Mouse (Mus musculus) induced T-regulatory cell, adult 2 months (primary cell): ENCODE results near the gene Tmem125.
"Not testable (repeated sequence)": the region's sequence is repeated elsewhere in the genome, so short reads cannot be mapped to it uniquely, and the experiment has no call there.

Source experiments
- DNase-seq: peaks from one replicate; pipeline ENCODE4 v3.0.0-alpha.2; 2012; ENCODE audit warnings: low read depth

Gene Tmem125

DNA sequence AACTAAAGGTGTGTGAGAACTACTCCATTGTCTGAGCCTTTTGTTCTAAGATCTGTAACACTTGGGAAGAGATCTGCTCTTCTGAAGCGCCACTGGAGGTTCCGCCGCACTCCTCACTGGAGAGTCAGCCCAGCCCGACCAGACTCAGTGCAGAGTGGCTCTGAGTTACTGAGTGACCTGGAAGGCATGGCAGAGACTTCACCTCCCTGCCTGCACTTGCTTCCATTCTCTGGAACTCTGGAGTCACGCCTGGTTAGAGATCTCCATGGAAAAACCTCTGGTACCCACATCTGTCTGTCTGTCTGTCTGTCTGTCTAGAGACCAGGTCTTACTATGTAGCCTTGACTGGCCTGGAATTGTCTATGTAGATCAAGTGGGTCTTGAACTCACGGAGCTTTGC lies 8.2 kb downstream of the Tmem125 start:
- DNase-seq: no peak

DNA sequence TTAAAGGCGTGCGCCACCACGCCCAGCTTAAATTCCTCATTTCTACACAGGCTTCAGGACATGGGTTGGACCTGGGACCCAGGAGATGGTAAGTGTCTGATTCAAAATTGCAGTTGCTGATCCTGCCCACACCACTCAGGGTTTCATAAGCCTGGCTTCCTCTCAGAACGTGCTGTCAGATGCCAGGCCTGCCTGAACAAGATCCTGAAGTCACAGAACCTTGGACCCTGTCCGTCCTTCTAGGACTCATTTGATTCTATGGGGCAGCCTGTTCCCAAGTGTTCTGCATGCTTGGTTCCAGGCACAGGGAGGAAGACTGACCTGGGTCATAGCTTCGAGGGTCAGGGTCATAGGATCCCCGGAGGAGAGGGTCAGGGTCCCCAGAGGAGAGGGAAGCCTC lies 10.2 kb downstream of the Tmem125 start:
- DNase-seq: no peak

DNA sequence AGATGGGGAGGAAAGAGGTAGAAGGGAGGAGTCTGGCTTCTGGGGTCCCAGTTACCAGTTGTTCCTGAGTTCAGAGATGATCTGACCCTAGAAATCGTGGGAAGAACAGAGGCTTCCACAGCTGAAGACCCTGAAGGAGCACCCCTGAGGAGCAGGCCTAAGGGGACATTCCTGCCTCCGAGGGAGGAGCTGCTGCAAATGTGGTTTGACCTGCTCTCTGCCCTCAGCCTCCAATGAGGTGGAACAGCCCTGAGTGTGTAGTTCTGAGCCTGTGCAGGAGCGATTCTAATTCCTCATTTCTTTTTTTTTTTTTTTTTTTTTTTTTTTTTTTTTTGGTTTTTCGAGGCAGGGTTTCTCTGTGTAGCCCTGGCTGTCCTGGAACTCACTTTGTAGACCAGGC lies 10.7 kb downstream of the Tmem125 start:
- DNase-seq: no peak

DNA sequence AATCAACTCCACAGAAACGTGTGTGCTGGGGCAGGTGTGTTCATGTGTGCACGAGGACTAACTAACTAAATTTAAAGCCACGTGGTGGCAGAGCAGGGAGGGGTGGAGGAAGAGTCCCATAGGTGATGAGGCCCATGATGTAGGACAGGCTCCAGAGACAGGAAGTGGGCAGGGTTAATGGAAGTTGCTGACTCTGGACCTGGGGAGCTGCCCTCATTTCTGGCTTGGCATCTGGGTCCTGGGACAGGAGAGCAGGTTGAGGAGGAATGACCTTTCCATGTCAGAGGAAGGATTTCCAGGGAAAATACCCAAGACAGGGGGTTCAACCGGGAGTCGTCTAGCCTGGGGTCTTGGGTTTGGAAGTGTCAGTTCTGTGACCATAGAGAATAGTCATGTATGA lies 11.2 kb downstream of the Tmem125 start:
- DNase-seq: no peak

DNA sequence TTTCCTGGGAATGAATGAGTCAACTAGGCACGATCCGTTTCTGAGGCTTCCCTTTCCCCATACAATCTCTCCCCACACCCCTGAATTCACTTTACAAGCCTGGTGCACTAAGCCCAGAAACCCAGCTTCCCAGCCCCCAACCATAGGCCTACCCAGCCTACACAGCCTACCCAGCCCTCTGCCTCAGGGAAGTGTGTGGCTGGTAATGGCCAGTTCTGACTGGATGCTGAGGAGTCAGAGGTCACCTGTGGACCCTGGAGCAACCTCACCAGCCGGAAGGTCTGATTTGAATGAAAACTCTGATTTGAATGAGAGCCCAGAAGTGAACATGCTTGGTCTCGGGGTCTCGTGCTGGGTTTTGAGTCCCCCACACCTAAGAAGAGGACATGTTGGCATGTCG lies 16.1 kb downstream of the Tmem125 start:
- DNase-seq: no peak

DNA sequence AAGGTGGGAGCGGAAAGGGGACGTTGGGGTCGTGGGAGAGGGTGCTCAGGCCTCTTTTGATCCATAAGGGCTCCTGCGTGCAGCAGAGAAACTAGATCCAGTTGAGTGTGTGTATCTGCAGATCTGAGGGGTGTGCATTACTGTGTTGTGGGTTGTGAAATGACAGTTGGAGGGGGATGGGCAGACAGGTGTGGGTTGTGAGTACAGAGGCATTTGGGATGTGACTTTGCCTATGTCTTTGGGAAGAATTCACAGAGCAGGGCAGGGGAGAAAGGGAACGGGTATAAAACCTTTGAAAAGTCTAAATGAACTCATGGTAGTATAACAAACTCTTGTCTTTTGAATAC lies 16.5 kb downstream of the Tmem125 start:
- no peak for DNase-seq

DNA sequence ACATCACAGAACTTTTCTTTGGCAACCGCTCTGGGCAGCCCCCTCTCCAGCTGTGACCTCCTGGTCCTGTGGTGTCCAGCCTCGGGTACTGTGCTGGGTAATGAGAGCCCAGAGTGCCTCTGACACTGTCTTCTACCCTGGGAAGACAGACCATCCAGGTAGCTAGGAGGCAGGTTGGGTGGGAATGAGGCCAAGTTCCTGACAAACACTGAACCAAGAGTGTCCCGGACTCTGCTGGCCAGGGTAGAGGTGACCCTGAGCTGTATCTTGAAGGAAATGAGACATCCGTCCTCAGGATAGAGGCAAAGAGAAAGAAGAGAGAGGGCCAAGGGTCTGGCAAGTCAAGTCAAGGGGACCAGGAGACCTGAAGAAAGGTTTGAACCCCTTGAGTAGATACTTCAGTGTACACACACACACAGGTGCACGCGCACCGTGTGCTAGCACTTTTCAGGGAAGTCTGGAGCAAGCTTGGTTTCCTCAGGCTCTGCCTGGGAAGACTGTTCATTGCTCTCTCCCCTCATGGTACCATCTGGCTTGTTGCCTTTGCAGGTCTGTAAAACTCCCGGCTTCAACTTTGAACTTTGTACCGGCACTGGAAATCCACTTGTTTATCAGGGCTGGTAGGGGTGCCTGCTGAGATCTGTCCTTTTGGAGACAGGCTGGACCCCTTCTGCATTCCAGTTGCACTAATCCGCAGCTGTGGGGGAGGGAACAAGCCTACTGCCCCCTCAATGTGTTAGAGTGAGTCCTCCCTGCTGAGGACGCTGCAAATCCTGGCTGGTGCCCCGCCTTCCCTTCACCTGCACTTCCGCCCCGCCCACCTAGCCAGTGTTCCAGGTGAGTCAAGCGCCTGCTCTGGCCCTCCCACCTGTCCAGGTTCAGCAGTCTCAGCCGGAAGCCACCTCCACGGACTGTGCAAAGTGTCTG lies 17.2 kb downstream of the Tmem125 start, which contains the start of gene 2610528J11Rik:
Gene 2610528J11Rik (plus strand): TSS at position 592 of the 927 bp plus-strand sequence.
- DNase-seq: no peak

DNA sequence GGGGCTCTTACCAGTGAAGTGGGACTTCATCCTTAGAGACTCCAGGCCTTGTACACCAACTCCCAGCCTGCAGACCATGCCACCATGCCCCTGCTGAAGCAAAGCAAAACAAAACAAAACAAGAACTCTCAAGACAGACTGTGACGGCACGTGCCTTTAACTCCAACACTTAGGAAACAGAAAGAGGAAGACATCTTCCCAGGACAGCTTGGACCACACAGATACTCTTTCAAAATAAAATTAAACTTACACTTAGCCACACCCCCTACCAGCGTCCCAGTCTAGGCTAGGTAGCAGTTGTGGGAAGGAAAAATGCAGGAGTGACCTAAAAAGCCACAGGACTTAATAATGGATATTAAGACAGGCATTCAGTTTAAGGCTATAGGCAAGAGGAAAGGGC lies 18.1 kb downstream of the Tmem125 start:
- DNase-seq: no peak

DNA sequence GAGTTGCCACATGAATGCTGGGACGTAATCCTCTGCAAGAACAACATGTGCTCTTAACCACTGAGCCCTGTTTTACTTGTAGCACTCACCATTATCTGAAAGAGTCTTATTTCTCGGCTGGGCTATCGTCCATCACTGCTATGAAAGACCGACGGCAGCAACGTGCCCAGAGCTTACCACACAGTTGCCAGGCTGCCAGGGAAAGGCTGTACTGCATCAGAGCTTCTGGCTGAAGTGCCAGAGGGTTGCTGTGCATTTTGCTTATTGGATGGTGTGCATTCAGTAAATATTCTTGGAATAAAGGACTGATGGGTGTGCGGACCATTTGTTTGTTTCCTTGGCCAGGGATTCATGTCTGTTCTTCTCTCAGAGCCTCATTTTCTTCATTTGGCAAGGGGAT lies 19.9 kb downstream of the Tmem125 start:
- DNase-seq: no peak

DNA sequence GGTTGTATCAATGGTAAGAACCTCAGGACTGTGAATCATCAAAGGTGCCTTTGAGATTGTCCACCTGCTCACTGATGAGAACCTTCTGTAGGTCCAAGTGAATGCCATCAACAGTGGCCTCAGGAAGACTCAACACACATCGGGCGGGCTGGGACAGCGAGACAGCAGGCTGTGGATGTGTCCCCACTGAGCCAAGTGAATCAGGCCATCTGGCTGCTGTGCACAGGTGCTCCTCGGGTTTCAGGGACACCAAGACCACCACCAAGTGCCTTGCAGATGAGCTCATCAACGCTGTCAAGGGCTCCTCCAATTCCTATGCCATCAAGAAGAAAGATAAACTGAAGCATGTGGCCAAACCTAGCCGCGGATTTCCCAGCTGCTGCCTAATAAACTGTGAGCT lies 21.6 kb downstream of the Tmem125 start:
- DNase-seq: no peak

DNA sequence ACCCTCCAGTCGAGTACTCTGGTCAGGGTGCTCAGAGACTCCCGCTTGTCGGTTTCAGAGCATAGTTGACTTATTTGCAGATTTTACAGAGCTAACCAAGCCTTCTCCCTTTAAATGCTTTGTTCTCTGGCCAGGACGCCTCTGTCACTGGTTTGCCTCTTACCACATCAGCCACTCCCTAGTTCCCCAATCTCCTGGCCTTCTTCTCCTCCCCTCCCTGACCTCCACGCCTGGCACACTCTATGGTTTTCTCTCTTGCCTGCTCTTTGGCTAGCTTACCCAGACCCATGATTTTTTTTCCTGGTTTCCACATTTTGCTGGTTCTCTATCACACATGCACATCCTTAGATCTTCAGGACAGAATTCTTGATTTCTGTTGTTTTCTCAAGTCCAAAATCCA lies 25.6 kb downstream of the Tmem125 start:
- no peak for DNase-seq

DNA sequence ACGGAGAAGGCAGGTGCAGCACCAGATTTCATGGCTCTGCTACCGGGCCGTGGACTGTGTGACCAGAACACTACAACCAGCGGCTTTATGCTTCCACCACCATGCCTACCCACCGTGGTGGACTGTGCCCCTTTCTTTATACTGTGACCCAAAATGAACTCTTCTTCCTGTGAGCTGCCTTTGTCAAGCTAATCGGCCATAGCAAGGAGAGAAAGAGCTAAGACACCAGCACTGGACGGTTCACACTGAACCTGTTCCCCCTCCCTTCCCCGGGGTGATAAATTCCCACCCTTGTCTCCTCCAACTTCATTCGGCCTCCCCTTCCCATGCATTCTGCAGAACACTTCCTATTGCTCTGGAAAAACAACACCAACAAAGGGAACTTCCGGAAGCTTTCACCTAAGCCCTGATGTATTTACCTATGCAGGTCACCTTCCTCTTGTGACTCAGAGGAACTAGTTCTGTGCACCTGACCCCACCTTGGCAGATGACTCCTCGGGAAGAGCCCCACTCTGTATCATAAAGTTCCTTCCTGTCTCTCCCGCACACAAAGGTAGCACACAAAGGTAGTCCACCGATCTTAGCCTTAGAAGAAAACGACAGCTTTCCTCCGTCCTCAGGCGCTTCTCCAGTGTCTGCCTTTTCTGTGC lies 26.2 kb downstream of the Tmem125 start:
- DNase-seq: no peak

DNA sequence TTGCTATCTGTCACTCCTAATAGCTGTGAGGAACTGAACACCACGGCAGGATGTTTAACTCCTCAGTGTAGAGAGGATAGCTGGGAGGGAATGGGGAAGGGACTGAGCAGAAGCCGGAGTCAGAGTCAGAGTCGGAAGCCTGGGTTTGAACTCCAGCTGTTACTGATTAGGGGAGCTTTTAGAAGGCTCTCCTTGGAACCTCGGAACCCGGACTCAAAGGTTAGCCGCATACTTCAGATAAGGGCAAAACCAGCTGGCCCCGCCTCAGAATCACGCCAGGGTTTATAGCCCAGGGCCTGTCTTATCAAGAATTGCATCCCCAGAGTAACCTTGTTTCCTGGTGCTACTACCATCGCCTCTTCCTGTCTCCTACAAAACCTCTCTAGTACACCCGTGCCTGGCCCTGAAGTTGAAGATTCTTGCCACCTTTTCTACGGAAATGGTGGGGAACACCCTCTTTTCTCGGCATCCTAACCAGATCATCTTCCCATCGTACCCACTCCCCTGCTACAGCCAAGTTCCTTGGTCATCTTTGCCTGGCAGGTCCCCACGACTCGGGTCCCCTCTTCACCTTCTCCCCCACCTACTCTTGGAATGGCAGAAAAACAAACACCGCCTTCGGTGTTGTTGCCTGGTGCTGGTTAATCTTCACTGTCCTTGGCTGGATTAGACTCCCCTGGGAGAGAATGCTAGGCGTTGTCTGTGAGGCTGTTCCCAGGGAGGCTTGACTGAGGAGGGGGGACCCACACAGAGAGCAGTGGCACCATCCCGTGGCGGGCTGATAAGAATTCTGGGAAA lies 26.9 kb downstream of the Tmem125 start:
- DNase-seq: no peak

DNA sequence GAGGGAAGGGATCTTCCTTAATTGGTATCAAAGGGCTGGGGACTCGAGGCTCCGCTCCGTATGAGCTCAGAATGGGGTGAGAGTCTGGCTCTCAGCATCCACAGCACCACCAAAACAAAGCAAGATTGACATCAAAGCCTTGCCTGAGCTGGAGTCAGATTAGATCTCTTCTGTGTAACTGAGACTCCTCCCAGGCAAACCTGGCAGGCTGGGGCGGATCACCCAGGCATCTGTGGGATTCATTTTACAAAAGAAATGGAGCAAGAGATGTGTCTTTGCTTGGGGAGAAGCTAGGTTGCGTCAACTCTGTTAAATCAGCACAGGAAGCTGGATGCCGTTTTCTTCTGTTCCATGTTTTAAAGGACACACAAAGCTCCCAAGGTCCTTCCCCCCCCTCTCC lies 34.8 kb downstream of the Tmem125 start:
- no peak for DNase-seq

DNA sequence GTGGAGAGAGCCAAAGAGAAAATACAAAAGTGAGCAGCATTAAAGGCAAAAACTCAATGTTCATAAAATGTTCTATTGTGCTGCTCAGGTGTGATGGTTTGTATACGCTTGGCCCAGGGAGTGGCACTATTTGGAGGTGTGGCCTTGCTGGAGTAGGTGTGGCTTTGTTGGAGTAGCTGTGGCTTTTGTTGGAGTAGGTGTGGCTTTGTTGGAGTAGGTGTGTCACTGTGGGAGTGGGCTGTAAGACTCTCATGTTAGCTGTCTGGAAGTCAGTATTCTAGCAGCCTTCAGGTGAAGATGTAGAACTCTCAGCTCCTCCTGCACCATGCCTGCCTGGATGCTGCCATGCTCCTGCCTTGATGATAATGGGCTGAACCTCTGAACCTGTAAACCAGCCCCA lies 36.7 kb downstream of the Tmem125 start:
- not testable (repeated sequence) for DNase-seq

DNA sequence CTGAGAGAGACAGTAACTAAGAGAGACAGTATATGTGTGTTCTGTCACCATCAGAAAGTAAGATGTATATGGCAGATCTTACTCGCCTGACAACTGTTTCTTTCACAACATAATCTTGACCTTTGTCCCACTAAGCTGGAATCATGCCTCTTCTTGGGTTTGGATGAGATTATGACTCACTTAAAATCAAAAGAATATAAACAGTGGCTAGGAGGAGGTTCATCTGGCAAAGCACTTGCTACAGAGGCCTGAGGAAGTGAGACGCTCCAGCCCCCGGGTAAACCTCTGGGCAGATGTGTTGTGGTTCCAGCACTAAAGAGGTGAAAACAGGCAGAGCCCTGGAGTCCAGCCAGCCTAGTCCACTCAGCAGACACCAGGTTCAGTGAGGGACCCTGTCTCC lies 38.3 kb downstream of the Tmem125 start:
- no peak for DNase-seq

DNA sequence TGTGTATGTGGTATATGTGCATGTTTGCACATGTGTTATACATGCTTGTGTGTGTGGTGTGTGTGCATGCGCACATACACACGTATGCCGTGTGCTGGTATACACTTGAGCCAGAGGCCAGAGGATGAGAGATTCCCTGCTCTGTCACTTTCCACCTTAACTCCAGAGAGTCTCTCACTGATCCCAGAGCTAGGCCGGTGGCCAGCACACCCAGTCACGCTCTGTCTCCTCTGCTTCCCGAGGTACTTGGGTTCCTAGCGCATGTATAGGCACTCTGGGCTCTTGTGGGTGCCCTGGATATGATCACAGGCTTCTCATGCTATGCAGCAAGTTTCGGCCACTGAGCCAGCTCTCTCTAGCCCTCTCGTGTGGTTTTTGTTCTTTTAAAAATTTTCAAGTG lies 43.1 kb downstream of the Tmem125 start:
- no peak for DNase-seq

DNA sequence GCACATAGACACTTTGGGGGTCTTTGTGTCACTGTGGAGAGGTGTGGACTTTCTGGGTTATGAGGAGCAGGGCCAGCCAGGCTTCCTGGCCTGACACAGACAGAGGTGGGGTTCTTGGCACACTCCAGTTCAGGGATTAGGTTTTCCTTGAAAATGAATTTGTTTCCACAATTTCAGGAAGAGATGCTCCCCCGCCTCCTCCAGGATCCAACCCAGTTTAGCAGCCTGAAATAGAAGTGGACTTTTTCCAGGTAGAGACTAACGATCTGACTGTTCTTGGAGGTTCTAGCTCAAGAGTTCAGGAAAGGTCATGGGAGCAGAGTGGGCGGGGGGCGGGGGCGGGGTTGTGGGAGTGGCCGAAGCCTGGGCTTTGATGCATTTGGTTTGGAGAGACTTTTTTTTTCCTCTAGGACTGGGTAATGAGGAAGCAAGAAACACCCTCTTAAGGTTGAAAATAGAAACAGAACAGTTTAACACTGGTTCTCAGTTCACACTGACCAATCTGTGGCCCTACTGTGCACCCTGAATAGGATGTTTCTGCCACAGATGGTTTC lies 43.6 kb downstream of the Tmem125 start:
- DNase-seq: no peak
